Mouse (Mus musculus) ovary, adult 18-20 months (tissue): Measurements from ENCODE around the gene Gm20388.

Experiments used
- DNase-seq: peaks from one replicate; pipeline ENCODE4 v3.0.0; 2022; ENCODE audit warnings: low spot score, mixed read lengths

Gm20388 gene

GRCm38 (mm10) chr8:119910547-119911257, at the start of gene Gm20388:
TSS of gene Gm20388 (plus strand) at chr8:119910841.
- peak; percentile 82 for DNase-seq

- peak; percentile 96 for DNase-seq
These were observed 48.8 kb upstream of the Gm20388 start, which contains the start of gene Klhl36 for GRCm38 (mm10) chr8:119861706-119862389. TSS of gene Klhl36 (plus strand) at chr8:119862266.

- no peak for DNase-seq
These were observed 48.3 kb upstream of the Gm20388 start for GRCm38 (mm10) chr8:119862390-119862734.

GRCm38 (mm10) chr8:119862749-119863148, 47.9 kb upstream of the Gm20388 start:
- no peak for DNase-seq

- DNase-seq: no peak
These were observed 41.0 kb upstream of the Gm20388 start for GRCm38 (mm10) chr8:119869616-119870015.

GRCm38 (mm10) chr8:119873181-119873580, 37.5 kb upstream of the Gm20388 start:
- no peak for DNase-seq

- DNase-seq: no peak
These were observed 29.3 kb upstream of the Gm20388 start for GRCm38 (mm10) chr8:119881301-119881700.

GRCm38 (mm10) chr8:119881917-119882316, 28.7 kb upstream of the Gm20388 start:
- DNase-seq: no peak

GRCm38 (mm10) chr8:119883281-119883680, 27.4 kb upstream of the Gm20388 start:
- no peak for DNase-seq

GRCm38 (mm10) chr8:119885612-119886011, 25.0 kb upstream of the Gm20388 start:
- peak; percentile 45 for DNase-seq

- no peak for DNase-seq
These were observed 23.5 kb upstream of the Gm20388 start for GRCm38 (mm10) chr8:119887130-119887529.

- DNase-seq: no peak
These were observed 22.6 kb upstream of the Gm20388 start for GRCm38 (mm10) chr8:119888012-119888411.

GRCm38 (mm10) chr8:119897069-119897468, 13.6 kb upstream of the Gm20388 start:
- no peak for DNase-seq

GRCm38 (mm10) chr8:119897933-119898332, 12.7 kb upstream of the Gm20388 start:
- no peak for DNase-seq

GRCm38 (mm10) chr8:119901349-119901748, 9.3 kb upstream of the Gm20388 start:
- no peak for DNase-seq

- DNase-seq: peak; percentile 30
These were observed 8.7 kb upstream of the Gm20388 start for GRCm38 (mm10) chr8:119901952-119902351.

GRCm38 (mm10) chr8:119904323-119904911, 6.2 kb upstream of the Gm20388 start:
- DNase-seq: no peak

- no peak for DNase-seq
These were observed 596 bp upstream of the Gm20388 start, which contains the start of gene Usp10 for GRCm38 (mm10) chr8:119909944-119910546. TSS of gene Usp10 (plus strand) at chr8:119910360.

GRCm38 (mm10) chr8:119911258-119911962, 769 bp downstream of the Gm20388 start:
- DNase-seq: no peak

- no peak for DNase-seq
These were observed 2.0 kb downstream of the Gm20388 start for GRCm38 (mm10) chr8:119912643-119913042.

GRCm38 (mm10) chr8:119913181-119913580, 2.5 kb downstream of the Gm20388 start:
- DNase-seq: no peak

- no peak for DNase-seq
These were observed 3.5 kb downstream of the Gm20388 start for GRCm38 (mm10) chr8:119914161-119914560.
